Mouse (Mus musculus) forebrain, postnatal 0 days (tissue): ENCODE results near the gene Wfdc5. TPM values are rescaled to one million over a fixed set of nuclear protein-coding genes. Genes with fewer than 3 reads are reported as not detected.
A peak's percentile ranks its signal among the peaks of the same experiment; 100 is the strongest.

Experiments used
- ATAC-seq: fragments of 200-750 bp; cut with Nextera tagmentation; 2 replicates; pipeline ENCODE4 v1.8.0; 2017; ENCODE audit warnings: mild to moderate bottlenecking, moderate library complexity
- DNase-seq: peaks from one replicate; pipeline ENCODE4 v3.0.0-alpha.2; 2015
- H3K27ac ChIP-seq: fragments of 300-500 bp; sonication (generic); 2 replicates; pipeline ENCODE4 v1.5.1; 2014; ENCODE audit warnings: low read depth, mild to moderate bottlenecking, antibody characterized with exemption, low read length, moderate library complexity, mixed read lengths
- H3K27me3 ChIP-seq: fragments of 300-500 bp; sonication (generic); 2 replicates; pipeline ENCODE4 v1.6.1; 2014; ENCODE audit warnings: mild to moderate bottlenecking, low read length, mixed read lengths; ENCODE audit not compliant: insufficient read depth
- H3K36me3 ChIP-seq: fragments of 300-500 bp; sonication (generic); 2 replicates; pipeline ENCODE4 v1.6.1; 2014; ENCODE audit warnings: mild to moderate bottlenecking, moderate library complexity; ENCODE audit not compliant: insufficient read depth
- H3K4me1 ChIP-seq: fragments of 300-500 bp; sonication (generic); 2 replicates; pipeline ENCODE4 v1.6.1; 2014; ENCODE audit warnings: antibody characterized with exemption; ENCODE audit not compliant: insufficient read depth
- H3K4me2 ChIP-seq: fragments of 300-500 bp; sonication (generic); 2 replicates; pipeline ENCODE4 v1.6.1; 2014; ENCODE audit warnings: low read depth, mild to moderate bottlenecking, moderate library complexity
- H3K4me3 ChIP-seq: fragments of 300-500 bp; sonication (generic); 2 replicates; pipeline ENCODE4 v1.5.1; 2014; ENCODE audit warnings: low read depth, low read length, mixed read lengths
- H3K9ac ChIP-seq: fragments of 300-500 bp; sonication (generic); 2 replicates; pipeline ENCODE4 v1.6.1; 2014; ENCODE audit warnings: mild to moderate bottlenecking
- H3K9me3 ChIP-seq: fragments of 300-500 bp; sonication (generic); 2 replicates; pipeline ENCODE4 v1.6.1; 2016; ENCODE audit warnings: low read length
- CTCF ChIP-seq: sonication (generic); IDR thresholded peaks from 2 replicates; pipeline ENCODE4 v1.5.1; 2016; ENCODE audit warnings: antibody characterized with exemption, control low read depth, low read depth
- WGBS: fragments of 180-500 bp; shearing (Covaris S2); extraction: QIAGEN DNeasy Blood & Tissue Kit; methylation state at CpG from one replicate; pipeline ENCODE4 v1.1.7; 2014; 5-methylcytosine and 5-hydroxymethylcytosine counted together
- polyA plus RNA-seq: library from polyadenylated mRNA; unstranded; fragments of >200 nt; fragmentation: Nextera tagmentation; extraction: Ambion mirVana; gene quantifications from 2 replicates; pipeline ENCODE4 v1.2.1, GENCODE M21; 2015
- total RNA-seq: library from RNA; depleted of rRNA; stranded (reverse); fragments of >200 nt; gene quantifications from 2 replicates; pipeline ENCODE4 v1.2.3, GENCODE M21; 2014

Gene Wfdc5
- total and polyA plus RNA-seq, 2 experiments from 2014 or later, result not detected

DNA sequence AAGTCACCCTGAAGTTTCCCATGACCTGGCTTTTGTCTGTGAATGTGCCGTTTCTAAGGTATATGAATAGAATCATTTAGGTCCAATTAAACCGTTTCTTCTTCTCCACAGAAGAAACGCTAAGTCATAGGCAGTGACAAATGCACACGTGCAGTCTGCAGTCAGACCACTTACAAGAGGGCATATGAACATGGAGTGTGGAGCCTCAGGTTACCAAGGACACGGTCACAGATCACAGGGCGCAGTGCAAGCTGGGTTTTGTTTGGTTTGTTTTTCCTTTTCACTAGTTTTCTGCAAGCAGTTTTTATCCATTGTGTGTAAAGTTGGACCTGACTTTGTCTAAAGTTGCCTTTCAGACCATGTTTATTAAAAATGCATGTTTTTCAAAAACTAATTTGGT is 38.5 kb downstream of the Wfdc5 start:
- H3K36me3 ChIP-seq, result no peaks in the 10 kb centered on the region
- H3K9me3 ChIP-seq, result no peaks in the 10 kb centered on the region
- no peak overlapping the region for H3K9ac ChIP-seq
- no peak overlapping the region for H3K4me2 ChIP-seq
- H3K4me3 ChIP-seq, result no peak overlapping the region
- DNase-seq (no peak), ATAC-seq (no peak)
- 70% methylated on average over 6 of the region's 6 CpGs for WGBS
- no peaks in the 10 kb centered on the region for H3K27me3 ChIP-seq
- TF ChIP-seq CTCF, result no peak
- no peaks in the 10 kb centered on the region for H3K4me1 ChIP-seq
- no peak overlapping the region for H3K27ac ChIP-seq

DNA sequence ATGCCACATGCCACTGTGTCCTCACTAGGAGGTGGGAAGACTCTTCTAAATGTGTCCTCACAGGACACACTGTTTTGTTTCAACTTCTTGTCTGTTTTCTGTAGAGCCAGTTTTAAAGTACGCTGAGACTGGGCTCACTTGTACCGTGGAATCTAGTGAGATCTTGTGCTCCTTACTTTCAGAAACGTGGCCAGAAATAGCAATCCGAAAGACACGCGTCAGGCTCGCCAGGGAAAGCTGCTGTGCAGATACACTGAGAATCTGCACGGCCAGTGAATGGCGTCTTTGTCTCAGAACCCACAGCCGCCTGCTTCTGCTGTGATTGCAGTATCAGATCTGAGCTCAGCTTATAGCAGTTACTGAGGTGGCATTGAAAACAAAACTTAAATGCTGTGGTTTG is 40.5 kb downstream of the Wfdc5 start:
- H3K27me3 ChIP-seq, result no peaks in the 10 kb centered on the region
- 0 out of 2 replicates have a peak, but pooled peaks cover 7% of the 10 kb centered on the region for H3K4me1 ChIP-seq
- peak; percentile 36 for DNase-seq
- 0 out of 2 replicates have a peak, but pooled peaks have one; percentile 47 for ATAC-seq
- no peak for TF ChIP-seq CTCF
- H3K27ac ChIP-seq, result peak overlapping the region; percentile 45; the same call in 1 of the 2 replicates
- H3K4me3 ChIP-seq, result no peak overlapping the region
- no peak overlapping the region for H3K4me2 ChIP-seq
- H3K9me3 ChIP-seq, result no peaks in the 10 kb centered on the region
- H3K36me3 ChIP-seq, result no peaks in the 10 kb centered on the region
- WGBS, result 36% methylated on average over 10 of the region's 10 CpGs
- peak overlapping the region; percentile 22 for H3K9ac ChIP-seq

DNA sequence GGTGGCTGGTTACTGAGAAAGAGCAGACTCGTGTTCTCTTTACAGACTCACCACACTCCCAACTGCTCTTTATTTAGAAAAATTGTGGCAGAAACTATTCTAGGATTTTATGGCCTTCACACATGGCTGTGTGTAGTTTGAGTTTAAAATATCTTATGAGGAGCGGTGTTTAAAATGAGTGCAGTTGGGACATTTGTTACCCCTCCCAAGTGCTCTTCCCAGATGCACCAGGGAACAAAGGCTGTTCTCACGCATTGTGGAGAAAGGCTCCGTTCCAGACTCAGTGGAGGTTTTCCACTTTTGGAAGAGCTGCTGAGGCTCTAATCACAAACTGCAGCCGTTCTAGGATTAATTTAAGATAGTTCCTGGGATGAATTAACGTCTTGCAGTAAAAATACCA is 44.8 kb downstream of the Wfdc5 start:
- Histone ChIP-seq H3K4me2 (no peak overlapping the region), H3K27me3 (no peaks in the 10 kb centered on the region), H3K9me3 (no peaks in the 10 kb centered on the region), H3K4me1 (0 out of 2 replicates have a peak, but pooled peaks cover 7% of the 10 kb centered on the region), H3K9ac (no peak overlapping the region), H3K27ac (peak overlapping the region; percentile 35; the same call in 1 of the 2 replicates), H3K4me3 (no peak overlapping the region), H3K36me3 (0 out of 2 replicates have a peak, but pooled peaks cover 5% of the 10 kb centered on the region)
- no peak for TF ChIP-seq CTCF
- peak; percentile 32 for DNase-seq
- ATAC-seq, result no peak
- WGBS, result 40% methylated on average over 6 of the region's 6 CpGs

DNA sequence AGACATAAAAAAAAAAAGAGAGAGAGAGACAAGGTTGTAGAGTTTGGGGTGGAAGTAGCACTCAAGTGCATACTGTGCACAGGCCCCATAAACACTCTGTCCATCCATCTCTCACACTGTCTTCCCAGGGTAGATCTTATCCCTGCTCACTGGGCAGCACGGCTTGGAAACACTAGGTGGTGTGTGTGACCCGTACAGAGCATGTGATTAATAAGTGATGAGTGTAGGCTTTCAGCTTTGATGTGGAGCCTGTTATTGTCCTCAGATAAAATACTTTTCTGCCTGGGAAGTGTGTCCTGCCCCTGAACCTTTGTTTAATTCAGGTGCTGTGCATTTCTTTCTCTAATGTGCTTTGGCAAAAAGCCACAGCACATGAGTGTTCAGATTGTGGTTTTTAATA is 46.1 kb downstream of the Wfdc5 start:
- Histone ChIP-seq H3K27me3 (no peaks in the 10 kb centered on the region), H3K9ac (no peak overlapping the region), H3K4me1 (0 out of 2 replicates have a peak, but pooled peaks cover 7% of the 10 kb centered on the region), H3K4me3 (no peak overlapping the region), H3K27ac (no peak overlapping the region), H3K36me3 (0 out of 2 replicates have a peak, but pooled peaks cover 5% of the 10 kb centered on the region), H3K9me3 (no peaks in the 10 kb centered on the region), H3K4me2 (no peak overlapping the region)
- no peak for DNase-seq
- WGBS, result 24% methylated on average over 2 of the region's 2 CpGs
- TF ChIP-seq CTCF, result peak; percentile 18; the same call in 1 of the 2 replicates
- peak; percentile 42; the same call in 1 of the 2 replicates for ATAC-seq

DNA sequence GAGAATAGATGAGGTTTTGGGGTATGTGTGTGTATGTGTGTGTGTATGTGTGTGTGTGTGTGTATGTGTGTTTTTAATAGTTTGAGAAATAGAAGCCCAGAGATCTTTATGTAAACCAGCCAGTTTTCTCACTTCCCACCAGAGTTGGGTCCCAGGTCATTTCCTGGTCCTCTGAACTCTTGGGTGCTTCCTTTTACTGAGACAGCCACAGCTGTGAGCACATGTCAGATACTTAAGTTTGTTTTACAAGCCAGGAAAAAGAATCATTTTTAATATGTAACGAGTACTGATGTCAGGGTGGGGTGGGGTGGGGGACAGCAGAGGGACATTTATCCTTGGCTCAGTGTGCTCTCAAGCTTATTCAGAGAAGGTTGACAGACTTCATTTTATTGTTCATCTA is 47.2 kb downstream of the Wfdc5 start:
- H3K9ac ChIP-seq, result no peak overlapping the region
- H3K27ac ChIP-seq, result no peak overlapping the region
- DNase-seq (no peak), ATAC-seq (no peak)
- H3K4me3 ChIP-seq, result no peak overlapping the region
- 0 out of 2 replicates have a peak, but pooled peaks cover 5% of the 10 kb centered on the region for H3K36me3 ChIP-seq
- H3K4me1 ChIP-seq, result 0 out of 2 replicates have a peak, but pooled peaks cover 7% of the 10 kb centered on the region
- no peak overlapping the region for H3K4me2 ChIP-seq
- TF ChIP-seq CTCF, result no peak
- H3K9me3 ChIP-seq, result no peaks in the 10 kb centered on the region
- WGBS, result 78% methylated on average over 1 of the region's 1 CpGs
- H3K27me3 ChIP-seq, result no peaks in the 10 kb centered on the region

DNA sequence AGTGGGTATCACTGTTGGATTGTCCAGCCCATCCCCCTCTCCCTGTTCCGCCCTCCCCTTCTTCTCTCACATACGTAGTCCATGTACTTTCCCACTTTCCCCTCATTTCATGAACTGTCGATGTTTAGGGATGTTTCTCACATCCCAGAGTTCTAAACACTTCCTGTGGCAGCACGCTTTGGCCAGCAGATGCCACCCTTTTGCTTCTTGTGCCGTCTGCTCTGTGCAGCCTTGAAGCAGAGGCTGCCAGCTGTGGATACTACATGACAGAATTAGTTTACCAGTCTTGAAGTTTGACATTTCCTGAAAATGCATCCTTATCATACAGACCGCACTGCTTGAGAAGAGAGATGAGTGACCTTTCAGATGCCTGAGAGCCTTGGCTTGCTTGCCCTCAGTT is 48.0 kb downstream of the Wfdc5 start:
- Histone ChIP-seq H3K9me3 (no peaks in the 10 kb centered on the region), H3K27ac (no peak overlapping the region), H3K36me3 (0 out of 2 replicates have a peak, but pooled peaks cover 5% of the 10 kb centered on the region), H3K9ac (no peak overlapping the region), H3K27me3 (no peaks in the 10 kb centered on the region), H3K4me3 (no peak overlapping the region), H3K4me2 (no peak overlapping the region), H3K4me1 (0 out of 2 replicates have a peak, but pooled peaks cover 7% of the 10 kb centered on the region)
- DNase-seq, result peak; percentile 54
- peak; percentile 73 for TF ChIP-seq CTCF
- 61% methylated on average over 6 of the region's 6 CpGs for WGBS
- ATAC-seq, result peak; percentile 79

DNA sequence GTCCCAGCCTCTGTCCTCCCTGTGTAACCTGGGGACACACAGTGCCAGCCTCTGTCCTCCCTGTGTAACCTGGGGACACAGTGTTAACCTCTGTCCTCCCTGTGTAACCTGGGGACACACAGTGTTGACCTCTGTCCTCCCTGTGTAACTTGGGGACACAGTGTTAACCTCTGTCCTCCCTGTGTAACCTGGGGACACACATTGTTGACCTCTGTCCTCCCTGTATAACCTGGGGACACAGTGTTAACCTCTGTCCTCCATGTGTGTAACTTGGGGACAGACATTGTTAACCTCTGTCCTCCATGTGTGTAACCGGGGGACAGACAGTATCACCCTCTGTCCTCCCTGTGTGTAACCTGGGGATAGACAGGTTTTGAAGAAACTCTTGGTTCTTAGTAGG is 51.0 kb downstream of the Wfdc5 start:
- no peak overlapping the region for H3K4me2 ChIP-seq
- H3K27ac ChIP-seq, result no peak overlapping the region
- 0 out of 2 replicates have a peak, but pooled peaks cover 5% of the 10 kb centered on the region for H3K36me3 ChIP-seq
- no peaks in the 10 kb centered on the region for H3K27me3 ChIP-seq
- DNase-seq (no peak), ATAC-seq (no peak)
- no peak overlapping the region for H3K9ac ChIP-seq
- no peaks in the 10 kb centered on the region for H3K9me3 ChIP-seq
- WGBS, result 92% methylated on average over 1 of the region's 1 CpGs
- H3K4me1 ChIP-seq, result no peaks in the 10 kb centered on the region
- H3K4me3 ChIP-seq, result no peak overlapping the region
- no peak for TF ChIP-seq CTCF
